Mouse (Mus musculus) MEL (cell line): Measurements from ENCODE around the gene Rhbdl1.

Source experiments
- CTCF ChIP-seq, 3 experiments: IDR thresholded peaks in 2 of 3; conservative IDR thresholded peaks in 1 of 3; 2 replicates each; pipeline ENCODE4 v1.5.1; 2011 to 2012; ENCODE audit warnings: low read length in 3 of 3, low read depth in 2 of 3, mild to moderate bottlenecking in 2 of 3, improper control_type of control experiment in 1 of 3, inconsistent platforms in 1 of 3, mixed read lengths in 1 of 3, moderate library complexity in 1 of 3; ENCODE audit not compliant: control insufficient read depth in 1 of 3, insufficient read depth in 1 of 3, poor library complexity in 1 of 3, severe bottlenecking in 1 of 3
- GABPA ChIP-seq: IDR thresholded peaks from 2 replicates; pipeline ENCODE4 v1.6.1; 2012; ENCODE audit warnings: low read depth, mild to moderate bottlenecking, inconsistent platforms, low read length, improper control_type of control experiment, moderate library complexity
- POLR2A ChIP-seq, 2 experiments: IDR thresholded peaks; 2 replicates each; pipeline ENCODE4 v1.6.1; 2011 to 2012; ENCODE audit warnings: low read length in 2 of 2, mild to moderate bottlenecking in 2 of 2, control low read depth in 1 of 2, improper control_type of control experiment in 1 of 2, low read depth in 1 of 2, moderate library complexity in 1 of 2; ENCODE audit not compliant: control insufficient read depth in 1 of 2, insufficient read depth in 1 of 2, poor library complexity in 1 of 2
- POLR2AphosphoS2 ChIP-seq: IDR thresholded peaks from 2 replicates; pipeline ENCODE4 v1.6.1; 2011; ENCODE audit warnings: low read length, improper control_type of control experiment
- POLR2AphosphoS5 ChIP-seq: IDR thresholded peaks from 2 replicates; pipeline ENCODE4 v1.6.1; 2012; ENCODE audit warnings: low read depth, borderline replicate concordance, mild to moderate bottlenecking, inconsistent platforms, low read length, moderate library complexity, mixed read lengths

DNA sequence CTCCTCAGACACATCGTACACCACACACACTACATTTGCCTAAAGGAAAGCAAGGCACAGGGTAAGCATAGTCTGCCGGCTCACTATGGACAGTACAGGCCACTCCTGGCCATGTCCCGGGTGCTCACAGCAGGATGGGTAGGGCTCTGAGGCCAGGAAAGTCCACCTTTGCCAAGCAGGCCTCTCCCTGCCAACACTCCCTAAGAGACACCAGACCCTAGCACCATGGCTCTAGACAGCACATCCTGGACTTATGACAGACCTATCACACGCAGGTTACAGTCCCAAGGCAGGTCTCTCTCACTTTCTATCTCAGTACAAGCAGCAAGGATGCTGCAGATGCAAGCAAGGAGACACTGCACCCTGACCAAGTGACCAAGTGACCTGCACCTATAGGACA is 6.0 kb upstream of the Rhbdl1 start:
- TF ChIP-seq CTCF (IDR thresholded peaks at IDR 0.05 in 2 of 3, conservative IDR thresholded peaks at IDR 0.05 in 1 of 3; ENCODE audit: control insufficient read depth in 1 of 3, insufficient read depth in 1 of 3, low read depth in 2 of 3, low read length in 3 of 3, poor library complexity in 1 of 3, severe bottlenecking in 1 of 3) (0 out of 6 replicates have a peak, but pooled peaks of 1 of the 3 experiments have one; percentile 2), POLR2AphosphoS2 (no peak), GABPA (no peak), POLR2A (IDR thresholded peaks at IDR 0.05; ENCODE audit: control insufficient read depth in 1 of 2, insufficient read depth in 1 of 2, low read depth in 1 of 2, low read length in 2 of 2, poor library complexity in 1 of 2) (no peak), POLR2AphosphoS5 (no peak)
